Mouse (Mus musculus): ENCODE results near the gene Smurf1. TPM values are rescaled to one million over a fixed set of nuclear protein-coding genes. Genes with fewer than 3 reads are reported as not detected.

The Smurf1 gene
- total RNA-seq, 4 experiments from 2014 or later: 20.3 to 25.8 (median 22.7) TPM

DNA sequence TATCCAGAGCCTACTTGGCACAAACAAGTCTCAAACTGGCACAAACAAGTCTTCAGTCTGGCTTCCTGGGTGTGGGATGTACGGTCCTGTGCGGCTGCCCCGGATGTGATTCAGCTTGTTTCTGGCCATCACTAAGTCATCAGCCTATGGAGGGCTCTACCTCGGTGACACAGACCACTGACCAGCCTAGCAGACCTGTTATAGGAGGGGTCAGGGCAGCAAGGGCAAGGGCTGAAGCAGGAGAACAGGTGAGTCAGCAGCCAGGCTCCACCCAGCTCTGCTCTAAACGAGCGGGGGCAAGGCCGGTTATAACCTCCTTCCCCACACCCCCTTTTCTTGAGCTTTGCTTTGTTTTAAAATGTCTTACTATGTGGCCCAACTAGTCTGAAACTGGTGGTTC lies 11.2 kb downstream of the Smurf1 start:
- DNase-seq: no peak

DNA sequence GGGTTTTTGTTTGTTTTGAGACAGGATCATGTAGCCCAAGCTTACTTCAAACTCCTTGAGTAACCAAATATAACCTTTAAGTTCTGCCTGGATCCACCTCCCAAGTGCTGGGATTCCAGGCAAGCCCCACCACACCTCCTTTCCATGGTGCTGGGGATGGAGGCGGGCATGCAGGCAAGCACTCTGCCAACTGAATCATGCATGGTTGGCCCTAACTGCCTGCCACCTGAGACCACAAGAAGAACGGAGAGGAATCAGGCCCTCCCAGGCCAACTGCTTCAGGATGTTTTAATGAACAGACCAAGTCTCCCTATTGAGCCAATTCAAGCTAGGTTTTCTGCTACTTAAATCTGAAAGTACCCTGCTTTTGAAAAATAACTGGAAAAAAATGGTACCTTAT lies 13.1 kb downstream of the Smurf1 start:
- no peak for DNase-seq

- no peak for DNase-seq
Measured at GRCm38 (mm10) chr5:144950428-144951051, 15.1 kb downstream of the Smurf1 start.

GRCm38 (mm10) chr5:144949856-144950255 lies 15.8 kb downstream of the Smurf1 start:
- no peak for DNase-seq

DNA sequence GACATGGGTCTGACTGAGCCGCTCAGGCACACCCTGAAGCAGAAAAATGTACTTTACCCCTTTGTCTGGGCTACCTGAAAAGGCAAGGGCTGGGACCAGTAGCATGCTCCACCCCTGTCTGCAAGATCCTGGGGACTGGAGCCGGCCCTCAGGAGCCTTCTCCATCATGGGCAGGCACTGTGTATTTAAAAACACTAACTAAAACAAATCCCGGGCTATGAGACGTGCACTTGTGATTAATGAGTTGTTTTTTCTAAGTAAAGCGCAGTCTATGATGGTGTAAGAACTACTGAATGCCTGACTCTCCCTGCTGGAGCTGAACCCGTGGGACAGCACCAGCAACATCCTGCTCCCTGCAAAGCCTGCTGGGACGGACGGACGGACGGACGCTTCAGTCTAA lies 17.2 kb downstream of the Smurf1 start:
- DNase-seq: no peak

- no peak for DNase-seq
Measured at GRCm38 (mm10) chr5:144948002-144948401, 17.6 kb downstream of the Smurf1 start.

GRCm38 (mm10) chr5:144946032-144946431 lies 19.6 kb downstream of the Smurf1 start:
- peak; percentile 75 for DNase-seq

DNA sequence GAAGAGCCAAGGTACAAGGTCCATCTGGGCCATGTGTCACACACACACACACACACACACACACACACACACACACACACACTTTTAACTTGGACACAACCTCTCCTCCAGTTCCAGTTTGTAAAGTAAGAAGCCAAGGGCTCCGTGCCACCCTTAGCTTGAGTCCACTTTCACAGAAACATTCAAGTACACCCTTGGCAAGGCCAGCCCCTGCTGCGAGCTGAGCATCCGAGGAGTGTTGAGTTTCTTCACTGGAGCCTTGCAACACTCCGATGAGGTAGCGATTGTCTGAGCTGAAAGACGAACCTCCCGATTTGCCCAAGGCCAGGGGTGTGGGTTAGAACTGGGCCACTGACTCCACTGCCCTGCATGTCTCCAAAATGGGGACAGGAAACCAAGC lies 20.7 kb downstream of the Smurf1 start:
- peak; percentile 60 for DNase-seq

- no peak for DNase-seq
Measured at GRCm38 (mm10) chr5:144944370-144944769, 21.3 kb downstream of the Smurf1 start.

GRCm38 (mm10) chr5:144943346-144943745 lies 22.3 kb downstream of the Smurf1 start:
- no peak for DNase-seq

DNA sequence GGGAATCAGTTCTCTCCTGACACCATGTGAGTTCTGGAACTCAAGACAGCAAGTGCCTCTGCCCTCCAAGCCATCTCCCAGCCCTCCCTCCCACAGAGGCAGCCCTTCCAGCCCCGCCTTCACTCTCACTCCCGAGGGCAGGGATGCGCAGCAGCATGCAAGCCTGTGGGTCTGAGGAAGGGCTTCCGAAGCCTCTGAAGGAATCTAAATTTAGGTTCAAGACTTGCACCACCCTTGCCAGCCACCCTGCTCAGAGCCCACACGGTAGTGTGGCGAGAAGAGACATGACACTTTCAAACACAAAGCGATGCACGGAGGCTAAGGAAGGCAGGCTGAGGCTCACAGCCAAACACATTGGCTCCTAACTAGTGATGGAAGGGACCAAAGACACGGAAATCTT lies 23.2 kb downstream of the Smurf1 start:
- DNase-seq: no peak

DNA sequence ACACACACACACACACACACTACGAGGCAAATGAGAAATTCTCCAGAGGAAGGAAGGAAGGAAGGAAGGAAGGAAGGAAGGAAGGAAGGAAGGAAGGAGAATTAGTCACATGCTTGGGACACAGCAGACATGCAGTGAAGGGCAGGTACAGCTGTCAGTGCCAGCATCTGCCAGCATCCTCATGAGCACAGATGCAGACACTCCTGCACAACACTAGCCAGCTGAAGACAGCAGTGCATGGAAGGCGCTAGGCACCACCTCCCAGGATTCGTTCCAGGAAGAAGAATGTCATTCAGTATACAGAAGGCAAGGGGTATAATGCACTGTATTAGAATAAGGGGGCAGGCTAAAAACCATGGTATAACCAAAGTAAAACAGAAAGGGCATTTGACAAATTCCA lies 24.7 kb downstream of the Smurf1 start:
- no peak for DNase-seq

DNA sequence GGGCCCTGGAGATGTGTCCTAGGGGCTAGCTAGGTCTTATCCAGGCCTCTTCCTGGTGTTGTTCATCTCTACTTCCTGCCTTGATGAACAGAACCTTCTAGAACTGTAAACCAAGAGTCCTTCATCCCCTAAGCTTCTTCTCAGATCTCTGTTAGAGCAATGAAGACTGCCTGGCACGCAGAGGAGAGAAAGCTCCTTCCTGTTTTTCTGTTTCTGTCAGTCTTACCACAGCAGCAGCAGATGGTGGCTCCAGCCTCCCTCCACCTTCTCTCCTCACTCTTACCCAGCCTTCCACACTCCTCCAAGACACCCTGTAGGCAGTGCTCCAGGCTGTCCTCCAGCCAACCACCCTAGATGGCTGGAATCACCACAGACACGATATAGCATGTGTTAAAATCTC lies 28.3 kb downstream of the Smurf1 start:
- no peak for DNase-seq

DNA sequence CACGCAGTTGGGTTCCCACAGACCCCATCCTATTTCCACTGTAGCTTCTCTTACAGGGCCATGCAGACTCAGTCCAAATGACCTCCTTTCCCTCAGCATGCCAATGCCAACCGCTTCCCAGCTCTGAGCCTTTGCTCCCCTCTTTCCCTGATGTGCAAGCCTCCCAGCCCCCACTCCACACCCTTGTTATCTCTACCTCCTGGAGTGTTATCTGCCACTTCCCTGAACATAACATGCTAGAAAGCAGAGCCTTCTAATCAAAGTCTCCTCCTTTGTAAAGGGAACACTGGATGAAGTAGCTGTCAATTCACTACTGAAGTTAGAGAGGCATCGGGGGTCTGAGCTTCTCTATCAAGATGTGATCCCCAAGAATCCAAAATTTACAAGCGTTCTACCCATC lies 32.2 kb downstream of the Smurf1 start:
- DNase-seq: no peak

GRCm38 (mm10) chr5:144931841-144932240 lies 33.8 kb downstream of the Smurf1 start:
- DNase-seq: peak; percentile 53

- no peak for DNase-seq
Measured at GRCm38 (mm10) chr5:144928856-144929713, 36.6 kb downstream of the Smurf1 start.

DNA sequence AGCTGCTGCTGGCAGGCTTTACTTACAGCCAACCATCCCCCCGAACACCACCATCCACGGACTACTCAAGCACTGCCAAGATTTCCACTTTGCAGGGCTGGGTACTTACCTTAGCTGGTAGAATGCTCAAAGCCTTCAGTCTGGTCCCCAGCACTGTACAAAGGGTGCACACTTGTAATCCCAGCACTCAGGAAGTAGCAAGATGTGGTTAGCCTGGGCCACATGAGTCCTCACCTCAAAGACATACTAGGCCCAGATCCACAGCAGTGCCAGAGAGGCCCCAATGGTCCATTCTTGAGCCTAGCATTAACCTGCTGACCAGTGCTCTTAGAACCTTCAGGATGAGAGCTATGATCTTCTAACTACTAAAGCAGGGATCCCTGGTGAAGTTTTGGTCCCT lies 39.4 kb downstream of the Smurf1 start:
- no peak for DNase-seq

DNA sequence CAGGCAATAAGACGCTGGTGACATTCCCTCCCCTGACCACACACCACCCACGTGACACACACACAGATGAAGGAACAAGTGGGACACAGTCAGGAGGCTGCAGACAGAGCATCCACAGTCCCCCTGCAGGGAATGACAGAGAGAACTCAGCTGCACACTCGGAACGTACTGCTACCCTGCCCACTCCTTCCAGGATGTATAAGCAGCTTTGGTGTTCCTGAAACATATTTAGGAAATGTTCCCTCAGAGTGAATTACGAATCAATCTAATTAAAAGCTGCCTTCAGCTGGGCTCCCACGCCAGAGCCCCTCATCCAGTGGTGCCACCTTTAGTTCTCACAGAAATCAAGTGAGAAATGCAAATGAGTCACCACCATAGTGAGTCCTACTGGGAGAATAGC lies 42.3 kb downstream of the Smurf1 start:
- DNase-seq: no peak

- DNase-seq: no peak
Measured at GRCm38 (mm10) chr5:144919790-144920189, 45.9 kb downstream of the Smurf1 start.

- no peak for DNase-seq
Measured at GRCm38 (mm10) chr5:144919194-144919593, 46.5 kb downstream of the Smurf1 start.

DNA sequence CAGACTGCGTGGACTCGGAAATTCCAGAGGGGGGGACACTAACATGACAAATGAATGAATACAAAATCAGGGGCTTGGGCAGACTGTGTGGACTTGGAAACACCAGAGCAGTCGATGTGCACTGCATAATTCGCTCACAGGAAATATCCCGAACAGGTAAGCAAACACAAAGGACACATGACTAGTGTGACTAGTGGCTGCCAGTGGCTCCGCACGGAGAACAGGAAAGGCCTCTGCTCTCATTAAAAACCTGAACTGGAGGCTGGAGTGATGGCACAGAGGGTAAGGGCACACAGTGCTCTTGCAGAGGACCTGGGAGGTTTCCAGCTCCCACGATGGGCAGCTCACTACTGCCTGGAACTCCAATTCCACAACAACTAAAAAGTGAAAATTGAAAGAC lies 47.4 kb downstream of the Smurf1 start:
- no peak for DNase-seq

GRCm38 (mm10) chr5:144917172-144917571 lies 48.5 kb downstream of the Smurf1 start:
- no peak for DNase-seq

- no peak for DNase-seq
Measured at GRCm38 (mm10) chr5:144915828-144916227, 49.8 kb downstream of the Smurf1 start.

- no peak for DNase-seq
Measured at GRCm38 (mm10) chr5:144914433-144914906, 51.2 kb downstream of the Smurf1 start.

Measured in adrenal gland, adult 8-10 months (tissue).